Mouse (Mus musculus): ENCODE measurements around the gene Primpol. TPM values are rescaled to one million over a fixed set of nuclear protein-coding genes. Genes with fewer than 3 reads are reported as not detected.

The Primpol gene
- polyA plus RNA-seq, 1 experiment from 2014 or later, result 11.0 TPM

GRCm38 (mm10) chr8:46566914-46567529 lies 50.0 kb downstream of the Primpol start:
- Histone ChIP-seq H3K9me3 (ENCODE audit: control insufficient read depth, low read length) (no peaks in the 10 kb centered on the region), H3K9ac (ENCODE audit: low read length) (no peak overlapping the region), H3K4me3 (ENCODE audit: low read depth, low read length) (no peak overlapping the region), H3K4me1 (ENCODE audit: control insufficient read depth, insufficient read depth, low read length) (no peaks in the 10 kb centered on the region), H3K27ac (replicated peaks; ENCODE audit: low read depth, low read length) (no peak overlapping the region), H3K36me3 (ENCODE audit: control insufficient read depth, insufficient read depth, low read length) (0 out of 2 replicates have a peak, but pooled peaks cover 2% of the 10 kb centered on the region), H3K4me2 (ENCODE audit: low read depth, severe bottlenecking) (no peak overlapping the region), H3K27me3 (ENCODE audit: control insufficient read depth, insufficient read depth, low read length) (no peaks in the 10 kb centered on the region)
- DNase-seq (ENCODE audit: low spot score) (no peak), ATAC-seq (ENCODE audit: insufficient number of reproducible peaks, low FRiP score, low TSS enrichment, low read depth) (no peak)
- 88% methylated on average over 7 of the region's 7 CpGs for WGBS

- no peaks in the 10 kb centered on the region for H3K9me3 ChIP-seq (ENCODE audit: control insufficient read depth, low read length)
- no peak overlapping the region for H3K4me3 ChIP-seq (ENCODE audit: low read depth, low read length)
- 0 out of 2 replicates have a peak, but pooled peaks cover 2% of the 10 kb centered on the region for H3K36me3 ChIP-seq (ENCODE audit: control insufficient read depth, insufficient read depth, low read length)
- ATAC-seq (ENCODE audit: insufficient number of reproducible peaks, low FRiP score, low TSS enrichment, low read depth), result no peak
- WGBS, result 90% methylated on average over 16 of the region's 16 CpGs
- H3K4me2 ChIP-seq (ENCODE audit: low read depth, severe bottlenecking), result no peak overlapping the region
- H3K9ac ChIP-seq (ENCODE audit: low read length), result no peak overlapping the region
- no peaks in the 10 kb centered on the region for H3K27me3 ChIP-seq (ENCODE audit: control insufficient read depth, insufficient read depth, low read length)
- H3K4me1 ChIP-seq (ENCODE audit: control insufficient read depth, insufficient read depth, low read length), result no peaks in the 10 kb centered on the region
- H3K27ac ChIP-seq (replicated peaks; ENCODE audit: low read depth, low read length), result no peak overlapping the region
- no peak for DNase-seq (ENCODE audit: low spot score)
These were observed 54.7 kb downstream of the Primpol start for GRCm38 (mm10) chr8:46562333-46562732.

GRCm38 (mm10) chr8:46559428-46559827 lies 57.6 kb downstream of the Primpol start:
- Histone ChIP-seq H3K9ac (ENCODE audit: low read length) (no peak overlapping the region), H3K4me3 (ENCODE audit: low read depth, low read length) (no peak overlapping the region), H3K27me3 (ENCODE audit: control insufficient read depth, insufficient read depth, low read length) (no peaks in the 10 kb centered on the region), H3K4me1 (ENCODE audit: control insufficient read depth, insufficient read depth, low read length) (no peaks in the 10 kb centered on the region), H3K27ac (replicated peaks; ENCODE audit: low read depth, low read length) (no peak overlapping the region), H3K36me3 (ENCODE audit: control insufficient read depth, insufficient read depth, low read length) (peaks cover 9% of the 10 kb centered on the region; the same call in 1 of the 2 replicates), H3K4me2 (ENCODE audit: low read depth, severe bottlenecking) (no peak overlapping the region), H3K9me3 (ENCODE audit: control insufficient read depth, low read length) (no peaks in the 10 kb centered on the region)
- DNase-seq (ENCODE audit: low spot score) (peak; percentile 48), ATAC-seq (ENCODE audit: insufficient number of reproducible peaks, low FRiP score, low TSS enrichment, low read depth) (no peak)
- WGBS, result 82% methylated on average over 6 of the region's 6 CpGs

- ATAC-seq (ENCODE audit: insufficient number of reproducible peaks, low FRiP score, low TSS enrichment, low read depth) (no peak), DNase-seq (ENCODE audit: low spot score) (no peak)
- Histone ChIP-seq H3K4me3 (ENCODE audit: low read depth, low read length) (peak overlapping the region; percentile 77), H3K4me1 (ENCODE audit: control insufficient read depth, insufficient read depth, low read length) (peaks cover 5% of the 10 kb centered on the region), H3K4me2 (ENCODE audit: low read depth, severe bottlenecking) (peak overlapping the region; percentile 81), H3K36me3 (ENCODE audit: control insufficient read depth, insufficient read depth, low read length) (peaks cover 7% of the 10 kb centered on the region; the same call in 1 of the 2 replicates), H3K27ac (replicated peaks; ENCODE audit: low read depth, low read length) (no peak overlapping the region), H3K27me3 (ENCODE audit: control insufficient read depth, insufficient read depth, low read length) (no peaks in the 10 kb centered on the region), H3K9me3 (ENCODE audit: control insufficient read depth, low read length) (no peaks in the 10 kb centered on the region), H3K9ac (ENCODE audit: low read length) (peak overlapping the region; percentile 74)
- 5% methylated on average over 10 of the region's 10 CpGs for WGBS
These were observed 64.6 kb downstream of the Primpol start for GRCm38 (mm10) chr8:46552441-46552765.

GRCm38 (mm10) chr8:46551615-46552440 lies 65.2 kb downstream of the Primpol start, which contains the start of gene Cenpu:
Gene Cenpu, plus strand, starts transcription at chr8:46552028.
- no peaks in the 10 kb centered on the region for H3K9me3 ChIP-seq (ENCODE audit: control insufficient read depth, low read length)
- peak within 1 kb of the TSS; percentile 74 for H3K9ac ChIP-seq (ENCODE audit: low read length)
- no peak within 1 kb of the TSS for H3K27ac ChIP-seq (replicated peaks; ENCODE audit: low read depth, low read length)
- under 1% methylated on average over 50 of the region's 50 CpGs for WGBS
- H3K4me2 ChIP-seq (ENCODE audit: low read depth, severe bottlenecking), result peak within 1 kb of the TSS; percentile 81
- peaks cover 5% of the 10 kb centered on the region for H3K4me1 ChIP-seq (ENCODE audit: control insufficient read depth, insufficient read depth, low read length)
- peak within 1 kb of the TSS; percentile 77 for H3K4me3 ChIP-seq (ENCODE audit: low read depth, low read length)
- H3K36me3 ChIP-seq (ENCODE audit: control insufficient read depth, insufficient read depth, low read length), result peaks cover 4% of the 10 kb centered on the region; the same call in 1 of the 2 replicates
- no peaks in the 10 kb centered on the region for H3K27me3 ChIP-seq (ENCODE audit: control insufficient read depth, insufficient read depth, low read length)
- ATAC-seq (ENCODE audit: insufficient number of reproducible peaks, low FRiP score, low TSS enrichment, low read depth) (peak; percentile 94), DNase-seq (ENCODE audit: low spot score) (peak; percentile 100)

- H3K9ac ChIP-seq (ENCODE audit: low read length), result no peak overlapping the region
- no peaks in the 10 kb centered on the region for H3K9me3 ChIP-seq (ENCODE audit: control insufficient read depth, low read length)
- H3K27ac ChIP-seq (replicated peaks; ENCODE audit: low read depth, low read length), result no peak overlapping the region
- peak overlapping the region; percentile 77 for H3K4me3 ChIP-seq (ENCODE audit: low read depth, low read length)
- peak overlapping the region; percentile 41 for H3K4me2 ChIP-seq (ENCODE audit: low read depth, severe bottlenecking)
- H3K27me3 ChIP-seq (ENCODE audit: control insufficient read depth, insufficient read depth, low read length), result no peaks in the 10 kb centered on the region
- peaks cover 5% of the 10 kb centered on the region for H3K4me1 ChIP-seq (ENCODE audit: control insufficient read depth, insufficient read depth, low read length)
- WGBS, result 56% methylated on average over 4 of the region's 4 CpGs
- peaks cover 1% of the 10 kb centered on the region; the same call in 1 of the 2 replicates for H3K36me3 ChIP-seq (ENCODE audit: control insufficient read depth, insufficient read depth, low read length)
- no peak for DNase-seq (ENCODE audit: low spot score)
- no peak for ATAC-seq (ENCODE audit: insufficient number of reproducible peaks, low FRiP score, low TSS enrichment, low read depth)
These were observed 66.0 kb downstream of the Primpol start for GRCm38 (mm10) chr8:46551029-46551428.

- 81% methylated on average over 8 of the region's 8 CpGs for WGBS
These were observed 67.0 kb downstream of the Primpol start for GRCm38 (mm10) chr8:46550058-46550457.

GRCm38 (mm10) chr8:46547245-46547644 lies 69.8 kb downstream of the Primpol start:
- Histone ChIP-seq H3K4me2 (ENCODE audit: low read depth, severe bottlenecking) (no peak overlapping the region), H3K9me3 (ENCODE audit: control insufficient read depth, low read length) (no peaks in the 10 kb centered on the region), H3K9ac (ENCODE audit: low read length) (no peak overlapping the region), H3K36me3 (ENCODE audit: control insufficient read depth, insufficient read depth, low read length) (no peaks in the 10 kb centered on the region), H3K27ac (replicated peaks; ENCODE audit: low read depth, low read length) (no peak overlapping the region), H3K27me3 (ENCODE audit: control insufficient read depth, insufficient read depth, low read length) (no peaks in the 10 kb centered on the region), H3K4me1 (ENCODE audit: control insufficient read depth, insufficient read depth, low read length) (peaks cover under 1% of the 10 kb centered on the region; the same call in 1 of the 2 replicates), H3K4me3 (ENCODE audit: low read depth, low read length) (no peak overlapping the region)
- 56% methylated on average over 4 of the region's 4 CpGs for WGBS
- ATAC-seq (ENCODE audit: insufficient number of reproducible peaks, low FRiP score, low TSS enrichment, low read depth), result no peak
- DNase-seq (ENCODE audit: low spot score), result peak; percentile 61

More at GRCm38 (mm10) chr8:46550058-46550457, 67.0 kb downstream of the Primpol start:
- H3K27me3 ChIP-seq (ENCODE audit: control insufficient read depth, insufficient read depth, low read length), result no peaks in the 10 kb centered on the region
- no peak overlapping the region for H3K4me3 ChIP-seq (ENCODE audit: low read depth, low read length)
- H3K9me3 ChIP-seq (ENCODE audit: control insufficient read depth, low read length), result no peaks in the 10 kb centered on the region
- H3K36me3 ChIP-seq (ENCODE audit: control insufficient read depth, insufficient read depth, low read length), result no peaks in the 10 kb centered on the region
- no peak for ATAC-seq (ENCODE audit: insufficient number of reproducible peaks, low FRiP score, low TSS enrichment, low read depth)
- DNase-seq (ENCODE audit: low spot score), result no peak
- H3K9ac ChIP-seq (ENCODE audit: low read length), result no peak overlapping the region
- no peak overlapping the region for H3K4me2 ChIP-seq (ENCODE audit: low read depth, severe bottlenecking)
- H3K27ac ChIP-seq (replicated peaks; ENCODE audit: low read depth, low read length), result no peak overlapping the region
- peaks cover 5% of the 10 kb centered on the region for H3K4me1 ChIP-seq (ENCODE audit: control insufficient read depth, insufficient read depth, low read length)

All from limb, embryonic 11.5 days (tissue).